Mouse (Mus musculus) liver, adult 2 months (tissue): ENCODE data around the gene Atxn7l1. TPM values are rescaled to one million over a fixed set of nuclear protein-coding genes. Genes with fewer than 3 reads are reported as not detected.

Experiments
- DNase-seq: peaks from one replicate; pipeline ENCODE4 v3.0.0-alpha.2; 2011; ENCODE audit warnings: low read depth, low spot score; ENCODE audit errors: extremely low read depth
- H3K27ac ChIP-seq: fragments of 200-500 bp; replicated peaks from 2 replicates; pipeline ENCODE4 v1.5.1; 2012; ENCODE audit warnings: low read depth, mild to moderate bottlenecking, control low read depth, inconsistent platforms, low read length; ENCODE audit not compliant: insufficient read depth
- H3K27me3 ChIP-seq: fragments of 200-500 bp; 2 replicates; pipeline ENCODE4 v1.6.1; 2012; ENCODE audit warnings: mild to moderate bottlenecking, moderate library complexity, low read length, inconsistent platforms; ENCODE audit not compliant: control insufficient read depth, insufficient read depth
- H3K36me3 ChIP-seq: fragments of 200-500 bp; 2 replicates; pipeline ENCODE4 v1.6.1; 2012; ENCODE audit warnings: low read length, inconsistent platforms; ENCODE audit not compliant: control insufficient read depth, insufficient read depth
- H3K4me1 ChIP-seq: fragments of 200-500 bp; 2 replicates; pipeline ENCODE4 v1.6.1; 2011; ENCODE audit warnings: low read length; ENCODE audit not compliant: control insufficient read depth, insufficient read depth
- H3K4me3 ChIP-seq: fragments of 200-500 bp; 2 replicates; pipeline ENCODE4 v1.5.1; 2011; ENCODE audit warnings: low read depth, mild to moderate bottlenecking, control low read depth, low read length, moderate library complexity; ENCODE audit not compliant: insufficient read depth
- H3K79me2 ChIP-seq: fragments of 200-500 bp; 2 replicates; pipeline ENCODE4 v1.6.1; 2012; ENCODE audit warnings: inconsistent platforms, mild to moderate bottlenecking, low read length, moderate library complexity; ENCODE audit not compliant: control insufficient read depth, insufficient read depth
- H3K9ac ChIP-seq: fragments of 200-500 bp; 2 replicates; pipeline ENCODE4 v1.6.1; 2012; ENCODE audit warnings: low read depth, mild to moderate bottlenecking, control low read depth, inconsistent platforms, low read length
- CTCF ChIP-seq: fragments of 200-500 bp; IDR thresholded peaks from 2 replicates; pipeline ENCODE4 v1.5.1; 2011; ENCODE audit warnings: low read depth, low read length, control low read depth
- POLR2A ChIP-seq: fragments of 200-500 bp; IDR thresholded peaks from 2 replicates; pipeline ENCODE4 v1.6.1; 2011; ENCODE audit warnings: low read length, control low read depth; ENCODE audit not compliant: insufficient read depth; ENCODE audit errors: extremely low read depth
- WGBS: fragments of 180-500 bp; shearing (Covaris S2); methylation state at CpG from one replicate; pipeline ENCODE4 v1.1.7; 2018; 5-methylcytosine and 5-hydroxymethylcytosine counted together
- polyA plus RNA-seq: library from polyadenylated mRNA; depleted of rRNA; stranded (reverse); fragments of >200 nt; gene quantifications from 2 replicates; pipeline ENCODE4 v1.2.3, GENCODE M21; 2012
- total RNA-seq: library from RNA; depleted of rRNA; stranded (reverse); fragments of >200 nt; gene quantifications from 2 replicates; pipeline ENCODE4 v1.2.3, GENCODE M21; 2014

Atxn7l1 gene
- total and polyA plus RNA-seq, 2 experiments: 6.1 to 16.2 TPM

GRCm38 (mm10) chr12:33313828-33314671 lies 166.6 kb downstream of the Atxn7l1 start:
- no peaks in the 10 kb centered on the region for H3K36me3 ChIP-seq
- peaks cover 13% of the 10 kb centered on the region for H3K79me2 ChIP-seq
- H3K4me1 ChIP-seq: peaks cover 43% of the 10 kb centered on the region
- peak overlapping the region; percentile 41 for H3K4me3 ChIP-seq
- H3K9ac ChIP-seq: peak overlapping the region; percentile 3
- TF ChIP-seq POLR2A: no peak
- TF ChIP-seq CTCF: no peak
- peak; percentile 80 for DNase-seq
- peak overlapping the region; percentile 90 for H3K27ac ChIP-seq
- no peaks in the 10 kb centered on the region for H3K27me3 ChIP-seq
- WGBS: 11% methylated on average over 14 of the region's 14 CpGs

- peak; percentile 92 for DNase-seq
- peaks cover 13% of the 10 kb centered on the region for H3K79me2 ChIP-seq
- H3K36me3 ChIP-seq: no peaks in the 10 kb centered on the region
- no peak for TF ChIP-seq POLR2A
- 35% methylated on average over 16 of the region's 16 CpGs for WGBS
- peak overlapping the region; percentile 90 for H3K27ac ChIP-seq
- H3K4me3 ChIP-seq: no peak overlapping the region
- H3K4me1 ChIP-seq: peaks cover 43% of the 10 kb centered on the region
- no peaks in the 10 kb centered on the region for H3K27me3 ChIP-seq
- peak overlapping the region; percentile 15; the same call in 1 of the 2 replicates for H3K9ac ChIP-seq
These were observed 167.6 kb downstream of the Atxn7l1 start for GRCm38 (mm10) chr12:33314924-33315643.

GRCm38 (mm10) chr12:33315804-33316203 lies 168.3 kb downstream of the Atxn7l1 start:
- H3K36me3 ChIP-seq: no peaks in the 10 kb centered on the region
- peak overlapping the region; percentile 90 for H3K27ac ChIP-seq
- H3K4me3 ChIP-seq: no peak overlapping the region
- peaks cover 41% of the 10 kb centered on the region for H3K4me1 ChIP-seq
- TF ChIP-seq POLR2A: no peak
- no peak for TF ChIP-seq CTCF
- peak; percentile 91 for DNase-seq
- WGBS: 5% methylated on average over 5 of the region's 5 CpGs
- H3K27me3 ChIP-seq: no peaks in the 10 kb centered on the region
- peak overlapping the region; percentile 48 for H3K9ac ChIP-seq
- peaks cover 13% of the 10 kb centered on the region for H3K79me2 ChIP-seq

GRCm38 (mm10) chr12:33317792-33318530 lies 170.5 kb downstream of the Atxn7l1 start:
- H3K27me3 ChIP-seq: no peaks in the 10 kb centered on the region
- 78% methylated on average over 9 of the region's 9 CpGs for WGBS
- peaks cover 13% of the 10 kb centered on the region for H3K79me2 ChIP-seq
- no peak overlapping the region for H3K4me3 ChIP-seq
- H3K27ac ChIP-seq: no peak overlapping the region
- peaks cover 31% of the 10 kb centered on the region for H3K4me1 ChIP-seq
- H3K9ac ChIP-seq: no peak overlapping the region
- no peak for TF ChIP-seq CTCF
- TF ChIP-seq POLR2A: no peak
- DNase-seq: no peak
- no peaks in the 10 kb centered on the region for H3K36me3 ChIP-seq

GRCm38 (mm10) chr12:33322547-33322946 lies 175.1 kb downstream of the Atxn7l1 start:
- Histone ChIP-seq H3K4me1 (no peaks in the 10 kb centered on the region), H3K27ac (no peak overlapping the region), H3K36me3 (peaks cover 8% of the 10 kb centered on the region), H3K4me3 (no peak overlapping the region), H3K9ac (no peak overlapping the region), H3K27me3 (no peaks in the 10 kb centered on the region), H3K79me2 (peaks cover 8% of the 10 kb centered on the region)
- WGBS: 85% methylated on average over 7 of the region's 7 CpGs
- TF ChIP-seq POLR2A (no peak), CTCF (peak; percentile 61)
- DNase-seq: no peak
